Mouse (Mus musculus) CH12.LX (cell line): Measurements from ENCODE around the gene Rpl9-ps6. TPM values are rescaled to one million over a fixed set of nuclear protein-coding genes. Genes with fewer than 3 reads are reported as not detected.

Source experiments
- DNase-seq: peaks from one replicate; pipeline ENCODE4 v3.0.0-alpha.2; 2013; ENCODE audit errors: extremely low read depth
- H3K27ac ChIP-seq: 2 replicates; pipeline ENCODE4 v1.5.1; 2012; ENCODE audit warnings: low read depth, mild to moderate bottlenecking, control low read depth, moderate library complexity; ENCODE audit not compliant: insufficient read depth
- H3K27me3 ChIP-seq: replicated peaks from 2 replicates; pipeline ENCODE3; 2012; ENCODE audit warnings: inconsistent platforms
- H3K36me3 ChIP-seq, 2 experiments: replicated peaks in 1 of 2; 2 replicates each; pipeline versions ENCODE3 to v1.6.1; 2012; ENCODE audit warnings: inconsistent platforms in 1 of 2, low read length in 1 of 2, mild to moderate bottlenecking in 1 of 2, mixed read lengths in 1 of 2, moderate library complexity in 1 of 2; ENCODE audit not compliant: control insufficient read depth in 1 of 2, insufficient read depth in 1 of 2
- H3K4me1 ChIP-seq, 2 experiments: 2 replicates each; pipeline ENCODE4 v1.6.1; 2012; ENCODE audit warnings: inconsistent platforms in 1 of 2, moderate library complexity in 1 of 2; ENCODE audit not compliant: insufficient read depth in 2 of 2, control insufficient read depth in 1 of 2
- H3K4me2 ChIP-seq: 2 replicates; pipeline ENCODE4 v1.6.1; 2012; ENCODE audit warnings: low read depth, mild to moderate bottlenecking, control low read depth; ENCODE audit not compliant: poor library complexity, insufficient read depth, severe bottlenecking
- H3K4me3 ChIP-seq, 3 experiments: fragments of 150-350 bp in 1 of 3; sonication (generic) in 1 of 3; replicated peaks in 1 of 3; 2 replicates each; pipeline versions ENCODE3 to v1.5.1; 2011 to 2012; ENCODE audit warnings: low read depth in 2 of 3, low read length in 2 of 3, mild to moderate bottlenecking in 2 of 3, moderate library complexity in 2 of 3, control low read depth in 1 of 3, improper control_type of control experiment in 1 of 3, inconsistent platforms in 1 of 3, mixed read lengths in 1 of 3; ENCODE audit not compliant: poor library complexity in 1 of 3
- H3K79me2 ChIP-seq: replicated peaks from 2 replicates; pipeline ENCODE4 v1.6.1; 2012; ENCODE audit warnings: mild to moderate bottlenecking, moderate library complexity; ENCODE audit not compliant: control insufficient read depth, poor library complexity, insufficient read depth, severe bottlenecking; ENCODE audit errors: extremely low read depth
- H3K9ac ChIP-seq: 2 replicates; pipeline ENCODE4 v1.6.1; 2012; ENCODE audit warnings: low read depth, mild to moderate bottlenecking, control low read depth, moderate library complexity; ENCODE audit not compliant: insufficient read depth
- H3K9me3 ChIP-seq: replicated peaks from 2 replicates; pipeline ENCODE3; 2012; ENCODE audit warnings: low read length, inconsistent platforms, mixed read lengths
- BHLHE40 ChIP-seq: IDR thresholded peaks from 2 replicates; pipeline ENCODE4 v1.6.1; 2011; ENCODE audit warnings: mild to moderate bottlenecking, low read depth, low read length, improper control_type of control experiment
- CHD1 ChIP-seq: IDR thresholded peaks from 2 replicates; pipeline ENCODE4 v1.6.1; 2012; ENCODE audit warnings: low read depth, low read length, improper control_type of control experiment, inconsistent platforms
- ELF1 ChIP-seq: IDR thresholded peaks from 2 replicates; pipeline ENCODE4 v1.6.1; 2014; ENCODE audit warnings: low read depth, mild to moderate bottlenecking, inconsistent platforms, low read length, improper control_type of control experiment
- GABPA ChIP-seq: IDR thresholded peaks from 2 replicates; pipeline ENCODE4 v1.6.1; 2012; ENCODE audit warnings: low read depth, low read length, improper control_type of control experiment, inconsistent platforms; ENCODE audit not compliant: insufficient replicate concordance
- HCFC1 ChIP-seq: IDR thresholded peaks from 2 replicates; pipeline ENCODE4 v1.6.1; 2012; ENCODE audit warnings: low read depth, mild to moderate bottlenecking, inconsistent platforms, low read length, improper control_type of control experiment
- JUN ChIP-seq: IDR thresholded peaks from 2 replicates; pipeline ENCODE4 v1.6.1; 2011; ENCODE audit warnings: low read depth, mild to moderate bottlenecking, low read length, improper control_type of control experiment, moderate library complexity; ENCODE audit not compliant: insufficient read depth
- JUND ChIP-seq: conservative IDR thresholded peaks from 2 replicates; pipeline ENCODE4 v1.6.1; 2011; ENCODE audit warnings: low read depth, low read length, improper control_type of control experiment
- KAT2A ChIP-seq: IDR thresholded peaks from 2 replicates; pipeline ENCODE4 v1.6.1; 2012; ENCODE audit warnings: low read length, improper control_type of control experiment, inconsistent platforms; ENCODE audit not compliant: insufficient replicate concordance
- MAFK ChIP-seq: IDR thresholded peaks from 2 replicates; pipeline ENCODE4 v1.6.1; 2011; ENCODE audit warnings: low read length, improper control_type of control experiment; ENCODE audit not compliant: insufficient replicate concordance
- MAX ChIP-seq: IDR thresholded peaks from 2 replicates; pipeline ENCODE4 v1.6.1; 2011; ENCODE audit warnings: low read length, improper control_type of control experiment
- MXI1 ChIP-seq: IDR thresholded peaks from 2 replicates; pipeline ENCODE4 v1.6.1; 2011; ENCODE audit warnings: mild to moderate bottlenecking, low read depth, low read length, improper control_type of control experiment
- MYC ChIP-seq: IDR thresholded peaks from 2 replicates; pipeline ENCODE4 v1.6.1; 2011; ENCODE audit warnings: low read depth, mild to moderate bottlenecking, improper control_type of control experiment, low read length
- NELFE ChIP-seq: IDR thresholded peaks from 2 replicates; pipeline ENCODE4 v1.6.1; 2011; ENCODE audit warnings: low read depth, low read length, improper control_type of control experiment
- PAX5 ChIP-seq: IDR thresholded peaks from 2 replicates; pipeline ENCODE4 v1.6.1; 2012; ENCODE audit warnings: low read length, inconsistent platforms, mixed read lengths
- POLR2A ChIP-seq: IDR thresholded peaks from 2 replicates; pipeline ENCODE4 v1.6.1; 2011; ENCODE audit warnings: low read depth, mild to moderate bottlenecking, improper control_type of control experiment, low read length
- RCOR1 ChIP-seq: conservative IDR thresholded peaks from 2 replicates; pipeline ENCODE4 v1.6.1; 2012; ENCODE audit warnings: low read depth, mild to moderate bottlenecking, inconsistent platforms, low read length, improper control_type of control experiment
- TCF12 ChIP-seq: IDR thresholded peaks from 2 replicates; pipeline ENCODE4 v1.6.1; 2014; ENCODE audit warnings: low read depth, mild to moderate bottlenecking, inconsistent platforms, low read length, improper control_type of control experiment
- USF1 ChIP-seq: IDR thresholded peaks from 2 replicates; pipeline ENCODE4 v1.6.1; 2014; ENCODE audit warnings: low read depth, mild to moderate bottlenecking, inconsistent platforms, low read length, improper control_type of control experiment
- USF2 ChIP-seq: conservative IDR thresholded peaks from 2 replicates; pipeline ENCODE4 v1.6.1; 2011; ENCODE audit warnings: low read depth, low read length, improper control_type of control experiment
- ZC3H11A ChIP-seq: IDR thresholded peaks from 2 replicates; pipeline ENCODE4 v1.6.1; 2012; ENCODE audit warnings: low read depth, mild to moderate bottlenecking, inconsistent platforms, low read length, improper control_type of control experiment
- dilution Hi-C: fragments of 300-500 bp; cut with MboI; formaldehyde crosslinking; loops from 2 replicates; pipeline ENCODE4 v1.14.3; 2020; ENCODE audit warnings: low sequenced_read_pairs; ENCODE audit not compliant: extremely low pct_unique_long_range_greater_than_20kb, extremely low pct_ligation_motif_present
- in situ Hi-C: fragments of 300-500 bp; cut with MboI; formaldehyde crosslinking; loops from 3 replicates; pipeline ENCODE4 v1.14.3; 2019; ENCODE audit warnings: low sequenced_read_pairs, low pct_ligation_motif_present, low pct_unique_long_range_greater_than_20kb, mixed read lengths
- polyA plus RNA-seq: library from polyadenylated mRNA; unstranded; fragments of >175 nt; gene quantifications from 2 replicates; pipeline ENCODE4 v1.2.1, GENCODE M21; 2012; ENCODE audit warnings: low read depth; ENCODE audit not compliant: insufficient read length
- total RNA-seq, 2 experiments: library from RNA; depleted of rRNA; stranded (reverse); fragments of 300-350 nt in 1 of 2; fragments of >200 nt in 1 of 2; gene quantifications; 2 replicates each; pipeline ENCODE4 v1.2.3; 2012 to 2014

The Rpl9-ps6 gene
- total and polyA plus RNA-seq, 3 experiments, result 145 to 843 (median 149) TPM

GRCm38 (mm10) chr19:32480791-32481442, 14.5 kb upstream of the Rpl9-ps6 start:
- Histone ChIP-seq H3K4me1 (peaks cover 0 to 6% of the 10 kb centered on the region in 2 experiments; a peak in 2 of 4 replicates), H3K27ac (no peak overlapping the region), H3K9ac (no peak overlapping the region), H3K36me3 (no peaks in the 10 kb centered on the region), H3K4me3 (no peak overlapping the region), H3K27me3 (no peaks in the 10 kb centered on the region), H3K9me3 (no peaks in the 10 kb centered on the region), H3K4me2 (no peak overlapping the region), H3K79me2 (no peaks in the 10 kb centered on the region)
- no peak for DNase-seq
- in situ Hi-C loops, result no loop called here
- dilution Hi-C loops, result no loop called here
- no peak for TF ChIP-seq BHLHE40
- no peak for TF ChIP-seq TCF12
- TF ChIP-seq USF2, result no peak
- no peak for TF ChIP-seq JUN
- no peak for TF ChIP-seq MXI1
- no peak for TF ChIP-seq USF1
- TF ChIP-seq RCOR1, result no peak
- TF ChIP-seq NELFE, result no peak
- no peak for TF ChIP-seq ELF1
- no peak for TF ChIP-seq JUND

GRCm38 (mm10) chr19:32480255-32480654, 13.9 kb upstream of the Rpl9-ps6 start:
- Histone ChIP-seq H3K9ac (no peak overlapping the region), H3K27ac (no peak overlapping the region)

More at GRCm38 (mm10) chr19:32480255-32480654, 13.9 kb upstream of the Rpl9-ps6 start:
- Histone ChIP-seq H3K27me3 (no peaks in the 10 kb centered on the region), H3K4me2 (no peak overlapping the region), H3K36me3 (no peaks in the 10 kb centered on the region), H3K9me3 (no peaks in the 10 kb centered on the region), H3K79me2 (no peaks in the 10 kb centered on the region), H3K4me1 (peaks cover 0 to 6% of the 10 kb centered on the region in 2 experiments; a peak in 2 of 4 replicates), H3K4me3 (no peak overlapping the region)
- DNase-seq, result no peak
- in situ Hi-C loops (no loop called here), dilution Hi-C loops (no loop called here)
- TF ChIP-seq PAX5, result no peak
- TF ChIP-seq MYC, result no peak
- no peak for TF ChIP-seq KAT2A
- TF ChIP-seq POLR2A, result no peak
- no peak for TF ChIP-seq HCFC1
- no peak for TF ChIP-seq USF1
- TF ChIP-seq ELF1, result no peak
- no peak for TF ChIP-seq GABPA
- no peak for TF ChIP-seq MAFK
- no peak for TF ChIP-seq CHD1
- no peak for TF ChIP-seq MAX
- TF ChIP-seq ZC3H11A, result no peak
